Mouse (Mus musculus) spleen, adult 12 weeks (tissue): ENCODE results near the gene Vmn2r8.
"Not testable (repeated sequence)": the region's sequence is repeated elsewhere in the genome, so short reads cannot be mapped to it uniquely, and the experiment has no call there.

ENCODE experiments used
- DNase-seq: peaks from one replicate; pipeline ENCODE4 v3.0.0; 2022; ENCODE audit warnings: low spot score

Gene Vmn2r8

DNA sequence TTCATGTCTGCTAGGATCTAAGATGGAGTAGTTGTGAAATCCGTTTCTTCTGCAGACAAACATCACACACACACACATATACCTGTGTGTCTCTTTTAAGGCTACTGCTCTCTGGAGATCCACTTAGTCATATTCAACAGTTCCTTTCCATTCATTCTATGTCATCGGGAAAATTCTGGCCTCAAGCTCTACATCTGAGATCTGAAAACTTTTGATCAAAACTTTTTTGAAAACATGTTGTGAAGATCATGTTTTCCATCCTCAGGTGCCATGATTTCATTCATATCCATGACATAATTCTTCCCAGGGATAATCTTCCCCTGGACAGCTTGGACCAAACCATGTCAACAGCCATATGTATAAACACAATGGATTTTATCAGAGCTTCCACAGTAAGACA is at the start of gene Vmn2r8:
Vmn2r8 (minus strand) TSS at position 101 of the 400 bp plus-strand sequence.
- not testable (repeated sequence) for DNase-seq

DNA sequence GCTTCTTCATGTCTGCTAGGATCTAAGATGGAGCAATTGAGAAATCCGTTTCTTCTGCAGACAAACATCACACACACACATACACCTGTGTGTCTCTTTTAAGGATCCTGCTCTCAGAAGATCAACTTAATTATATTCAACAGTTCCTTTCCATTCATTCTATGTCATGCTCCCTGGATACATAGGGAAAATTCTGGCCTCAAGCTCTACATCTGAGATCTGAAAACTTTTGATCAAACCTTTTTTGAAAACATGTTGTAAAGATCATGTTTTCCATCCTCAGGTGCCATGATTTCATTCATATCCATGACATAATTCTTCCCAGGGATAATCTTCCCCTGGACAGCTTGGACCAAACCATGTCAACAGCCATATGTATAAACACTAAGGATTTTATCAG is 43.9 kb upstream of the Vmn2r8 start, which contains the start of gene Vmn2r9:
Vmn2r9 (minus strand) TSS at position 101 of the 400 bp plus-strand sequence.
- not testable (repeated sequence) for DNase-seq

DNA sequence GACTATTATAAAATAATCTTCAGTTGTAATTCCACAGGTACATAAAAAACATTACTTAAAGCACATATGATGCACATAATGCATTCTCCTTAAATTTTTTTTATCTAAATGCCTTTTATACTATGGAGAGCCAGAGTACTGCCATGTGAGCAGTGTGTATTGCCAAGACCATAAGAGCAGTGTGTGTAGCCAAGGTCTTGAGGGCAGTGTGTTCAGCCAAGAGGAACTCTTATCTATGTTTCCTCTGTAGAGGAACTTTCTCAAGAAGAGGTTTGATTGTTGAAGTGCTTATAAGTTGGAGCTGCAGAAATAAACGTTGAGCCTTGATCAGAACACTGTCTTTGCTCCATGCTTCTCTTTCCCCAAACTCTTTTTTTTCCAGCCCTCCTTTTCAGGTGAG is 40.8 kb upstream of the Vmn2r8 start:
- no peak for DNase-seq

DNA sequence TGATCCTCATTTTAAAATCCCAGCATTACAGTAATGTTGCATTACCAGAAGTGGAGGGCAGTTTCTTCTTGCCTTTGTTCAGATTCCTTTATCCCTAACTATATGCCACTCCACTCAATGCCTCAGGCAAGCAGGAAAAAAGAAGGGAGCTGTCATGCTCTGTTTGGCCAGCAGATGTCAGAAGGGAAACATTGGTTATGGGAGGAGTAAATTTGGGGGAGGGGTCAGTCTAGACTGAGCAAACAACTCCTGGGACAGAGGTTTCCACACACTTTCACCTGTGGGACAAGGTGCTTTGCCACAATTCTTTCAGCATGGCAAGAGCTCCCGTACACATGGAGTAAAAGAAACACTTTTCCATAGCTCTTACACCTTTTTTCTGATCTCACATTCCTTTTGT is 27.5 kb upstream of the Vmn2r8 start:
- DNase-seq: no peak

DNA sequence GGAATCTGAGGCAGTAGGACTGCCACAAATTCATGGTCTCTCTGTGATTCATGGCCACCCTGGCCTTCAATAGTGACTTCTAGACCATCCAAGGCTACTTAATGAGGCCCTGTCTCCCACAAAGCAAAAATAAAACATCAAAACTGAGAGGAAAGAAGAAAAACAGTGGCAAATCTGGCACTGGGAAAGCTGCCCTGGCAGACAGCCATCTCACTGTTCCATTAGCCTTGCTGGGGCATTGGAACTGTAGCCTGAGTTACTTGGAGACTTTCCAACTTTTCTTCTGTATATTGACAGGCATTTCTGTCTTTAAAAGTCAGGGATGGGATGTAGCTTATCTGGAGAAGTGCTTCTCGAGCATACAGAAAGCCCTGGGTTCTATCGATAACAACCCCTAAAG is 14.6 kb upstream of the Vmn2r8 start:
- no peak for DNase-seq

DNA sequence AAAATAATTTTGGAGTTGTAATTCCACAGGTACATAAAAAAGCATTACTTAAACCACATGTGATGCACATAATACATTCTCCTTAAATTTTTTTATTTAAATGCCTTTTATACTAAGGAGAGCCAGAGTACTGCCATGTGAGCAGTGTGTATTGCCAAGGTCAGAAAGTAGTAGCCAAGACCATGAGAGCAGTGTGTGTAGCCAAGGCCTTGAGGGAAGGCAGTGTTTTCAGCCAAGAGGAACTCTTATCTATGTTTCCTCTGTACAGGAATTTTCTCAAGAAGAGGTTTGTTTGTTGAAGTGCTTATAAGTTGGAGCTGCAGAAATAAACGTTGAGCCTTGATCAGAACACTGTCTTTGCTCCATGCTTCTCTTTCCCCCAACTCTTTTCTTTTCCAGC is 5.0 kb downstream of the Vmn2r8 start:
- DNase-seq: no peak

DNA sequence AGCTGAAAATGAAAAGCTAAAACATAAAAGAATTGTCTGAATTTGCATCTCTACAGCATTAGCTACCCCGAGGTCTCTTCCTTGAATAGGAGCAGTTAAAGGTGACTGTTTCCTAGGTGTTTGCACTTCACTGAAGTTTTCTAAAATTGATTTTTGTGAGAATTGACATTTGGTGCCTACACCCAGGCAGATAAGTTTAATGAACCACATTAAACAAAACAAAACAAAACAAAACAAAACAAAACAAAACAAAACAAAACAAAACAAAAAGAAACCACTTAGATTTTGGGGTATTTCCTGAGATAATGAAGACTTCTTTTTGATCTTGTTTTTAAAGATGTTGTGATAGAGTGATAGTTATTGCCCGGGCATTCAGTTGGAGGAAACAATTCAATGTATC is 13.4 kb downstream of the Vmn2r8 start, which contains the start of gene Tmed11:
Tmed11 (minus strand) TSS at position 101 of the 400 bp plus-strand sequence.
- DNase-seq: not testable (repeated sequence)

DNA sequence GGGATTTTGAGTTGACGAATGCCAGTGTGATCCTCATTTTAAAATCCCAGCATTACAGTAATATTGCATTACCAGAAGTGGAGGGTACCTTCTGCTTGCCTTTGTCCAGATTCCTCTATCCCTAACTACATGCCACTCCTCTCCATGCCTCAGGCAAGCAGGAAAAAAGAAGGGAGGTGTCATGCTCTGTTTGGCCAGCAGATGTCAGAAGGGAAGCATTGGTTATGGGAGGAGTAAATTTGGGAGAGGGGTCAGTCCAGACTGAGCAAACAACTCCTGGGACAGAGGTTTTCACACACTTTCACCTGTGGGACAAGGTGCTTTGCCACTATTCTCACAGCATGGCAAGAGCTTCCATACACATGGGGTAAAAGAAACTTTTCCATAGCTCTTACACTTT is 18.3 kb downstream of the Vmn2r8 start:
- DNase-seq: not testable (repeated sequence)

DNA sequence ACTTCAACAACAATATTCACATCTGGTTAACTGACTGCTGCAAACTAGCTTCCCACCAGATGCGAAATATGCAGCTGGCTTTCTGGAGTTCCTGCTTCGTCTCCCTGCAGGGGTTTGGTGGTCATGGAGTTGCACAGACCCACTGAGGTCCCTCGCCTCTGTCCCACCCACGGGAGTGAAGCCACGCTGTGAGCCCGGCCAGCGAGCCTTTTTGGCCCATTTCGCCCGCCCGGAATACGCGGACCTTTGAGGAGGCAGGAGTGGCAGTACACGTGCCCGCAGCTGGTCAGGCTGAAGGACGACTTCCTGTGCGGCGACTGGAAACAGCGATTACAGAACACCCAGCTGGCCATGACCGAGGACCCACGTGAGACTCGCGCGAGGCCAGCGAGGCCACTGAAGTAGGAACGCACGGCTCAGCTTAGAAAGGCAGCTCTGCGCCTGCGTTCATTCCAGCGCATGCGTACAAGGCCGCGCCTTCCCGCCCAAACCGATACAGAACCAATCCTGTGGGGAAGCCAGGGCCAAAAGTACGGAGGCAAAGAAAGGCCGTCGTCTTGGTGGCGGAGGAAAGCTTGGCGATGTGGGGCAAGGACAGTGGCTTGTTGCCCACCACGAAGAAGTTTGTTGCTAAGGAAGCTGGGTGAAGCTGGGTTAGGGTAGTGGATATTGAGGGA is 33.9 kb downstream of the Vmn2r8 start, which contains the start of gene Rnf212:
Rnf212 (minus strand) TSS at position 353 of the 677 bp plus-strand sequence.
- no peak for DNase-seq

DNA sequence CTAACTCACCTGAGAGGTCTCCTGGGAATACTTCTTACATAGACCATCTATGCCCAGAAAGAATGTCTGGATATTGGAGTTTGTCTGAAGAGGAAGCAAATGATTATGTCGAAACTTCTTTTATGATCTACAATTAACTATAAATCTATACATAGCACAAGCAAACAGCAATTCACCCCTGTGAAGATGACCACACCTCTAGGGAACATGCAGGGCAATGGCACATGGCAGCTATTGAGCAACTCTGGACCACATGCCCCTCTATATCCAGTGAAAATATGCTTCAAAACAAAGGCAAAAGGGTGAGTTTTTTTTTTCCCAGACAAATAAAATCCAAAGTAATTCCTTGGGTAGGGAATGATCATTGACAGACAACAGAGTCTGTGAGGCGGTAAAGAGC is 48.6 kb downstream of the Vmn2r8 start:
- DNase-seq: no peak

DNA sequence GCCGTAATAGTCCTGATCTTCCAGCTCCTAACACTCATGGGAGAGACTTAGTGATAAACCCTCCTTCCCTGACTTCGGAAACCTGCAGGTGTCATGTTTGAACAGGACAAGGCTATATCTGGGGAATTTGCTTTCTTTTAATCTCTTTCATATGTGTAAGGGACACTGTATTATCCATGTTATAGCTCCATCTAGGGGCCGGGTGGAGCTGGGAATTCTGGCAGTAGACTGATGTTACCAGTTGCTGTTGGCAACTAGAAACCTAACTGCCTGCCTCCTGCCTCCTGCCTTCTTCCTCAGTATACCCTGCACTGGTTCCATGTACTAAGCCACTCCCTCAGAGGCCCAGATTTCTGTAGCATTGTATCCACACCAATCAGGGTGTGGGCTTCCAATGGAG is 50.3 kb downstream of the Vmn2r8 start:
- DNase-seq: no peak

DNA sequence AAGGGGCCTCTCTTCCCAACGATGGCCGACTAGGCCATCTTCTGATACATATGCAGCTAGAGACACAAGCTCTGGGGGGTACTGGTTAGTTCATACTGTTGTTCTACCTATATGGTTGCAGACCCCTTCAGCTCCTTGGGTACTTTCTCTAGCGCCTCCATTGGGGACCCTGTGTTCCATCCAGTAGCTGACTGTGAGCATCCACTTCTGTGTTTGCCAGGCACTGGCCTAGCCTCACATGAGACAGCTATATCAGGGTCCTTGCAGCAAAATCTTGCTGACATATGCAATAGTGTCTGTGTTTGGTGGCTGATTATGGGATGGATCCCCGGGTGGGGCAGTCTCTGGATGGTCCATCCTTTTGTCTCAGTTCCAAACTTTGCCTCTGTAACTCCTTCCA is 57.4 kb downstream of the Vmn2r8 start:
- DNase-seq: not testable (repeated sequence)

DNA sequence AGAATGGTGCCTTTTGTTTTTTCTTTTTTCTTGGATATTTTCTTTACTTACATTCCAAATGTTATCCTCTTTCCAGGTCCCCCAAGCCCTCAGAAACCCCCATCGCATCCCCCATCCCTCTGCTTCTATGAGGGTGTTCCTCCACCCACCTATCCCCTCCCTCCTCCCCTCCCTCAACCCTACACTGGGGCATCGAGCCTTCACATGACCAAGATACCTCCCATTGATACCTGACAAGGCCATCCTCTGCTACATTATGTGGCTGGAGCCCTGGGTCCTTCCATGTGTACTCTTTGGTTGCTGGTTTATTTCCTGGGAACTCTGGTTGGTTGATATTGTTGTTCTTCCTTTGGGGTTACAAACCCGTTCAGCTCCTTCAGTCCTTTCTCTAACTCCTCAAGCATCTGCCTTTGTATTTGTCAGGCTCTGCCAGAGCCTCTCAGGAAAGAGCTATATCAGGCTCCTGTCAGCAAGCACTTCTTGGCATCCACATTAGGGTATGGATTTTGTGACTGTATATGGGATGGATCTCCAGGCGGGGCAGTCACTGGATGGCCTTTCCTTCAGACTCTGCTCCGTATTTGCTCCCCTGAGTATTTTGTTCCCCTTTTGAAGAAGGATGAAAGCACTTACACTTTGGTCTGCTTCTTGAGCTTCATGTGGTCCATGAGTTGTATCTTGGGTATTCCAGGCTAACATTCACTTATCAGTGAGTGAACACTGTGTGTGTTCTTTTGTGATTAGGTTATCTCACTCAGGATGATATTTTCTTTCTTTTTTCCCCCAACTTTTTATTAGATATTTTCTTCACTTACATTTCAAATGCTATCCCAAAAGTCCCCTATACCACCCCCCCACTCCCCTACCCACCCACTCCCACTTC is 58.1 kb downstream of the Vmn2r8 start:
- peak; percentile 21 for DNase-seq

DNA sequence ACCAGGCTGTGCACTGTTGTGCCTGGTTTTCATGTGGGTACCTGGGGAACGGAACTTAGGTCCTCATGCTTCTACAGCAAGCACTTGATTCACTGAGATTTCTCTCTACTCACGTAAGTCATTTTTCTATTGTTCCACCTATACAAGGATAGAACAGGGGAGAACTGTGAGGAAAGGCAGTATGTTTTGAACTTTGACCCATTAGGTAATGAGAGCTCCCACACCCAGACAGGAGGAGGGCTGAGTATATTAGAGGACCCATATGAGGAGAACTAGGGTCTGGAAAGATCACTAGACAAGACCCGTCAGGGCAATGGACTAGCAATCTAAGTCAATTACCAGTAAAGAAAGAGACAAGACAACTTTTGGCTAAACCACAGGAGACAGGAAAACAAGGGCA is 64.0 kb downstream of the Vmn2r8 start:
- no peak for DNase-seq

DNA sequence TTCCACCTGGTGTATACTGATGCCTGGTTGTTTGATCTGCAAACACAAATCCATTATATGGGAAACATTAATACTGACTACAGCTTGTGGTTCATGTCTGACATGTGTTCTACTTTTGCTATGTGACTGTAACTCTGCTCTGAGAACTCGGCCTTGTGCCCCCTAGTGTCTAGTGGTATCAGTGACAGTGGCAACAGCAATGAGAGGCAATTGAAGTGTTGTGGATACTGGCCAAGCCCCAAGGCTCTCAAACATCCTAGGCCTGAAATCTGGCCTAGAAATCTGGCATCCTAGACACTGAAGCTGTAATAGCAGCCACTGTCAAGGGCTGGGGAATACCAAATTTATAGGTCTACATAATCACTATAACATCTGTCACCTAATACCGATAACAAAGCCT is 64.8 kb downstream of the Vmn2r8 start:
- peak; percentile 29 for DNase-seq

DNA sequence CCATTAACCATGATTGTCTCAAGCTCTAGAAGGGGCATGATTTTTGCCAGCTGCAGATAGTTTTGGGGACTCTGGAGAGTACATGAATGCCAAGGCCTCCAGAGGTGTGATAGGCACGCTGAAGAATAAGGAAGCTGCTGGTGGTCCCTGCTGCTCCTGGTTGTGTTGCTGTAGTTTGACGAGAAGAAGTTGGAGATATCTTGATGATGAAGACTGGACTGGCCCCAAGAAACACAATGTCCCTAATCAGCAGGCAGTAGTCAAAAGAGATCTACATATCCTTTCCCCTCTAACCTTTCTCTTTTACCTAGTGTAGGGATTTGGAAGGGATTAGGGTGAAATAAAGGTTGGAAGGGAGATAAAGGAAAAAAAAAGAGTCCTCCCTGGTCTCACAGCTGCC is 66.1 kb downstream of the Vmn2r8 start:
- DNase-seq: no peak

DNA sequence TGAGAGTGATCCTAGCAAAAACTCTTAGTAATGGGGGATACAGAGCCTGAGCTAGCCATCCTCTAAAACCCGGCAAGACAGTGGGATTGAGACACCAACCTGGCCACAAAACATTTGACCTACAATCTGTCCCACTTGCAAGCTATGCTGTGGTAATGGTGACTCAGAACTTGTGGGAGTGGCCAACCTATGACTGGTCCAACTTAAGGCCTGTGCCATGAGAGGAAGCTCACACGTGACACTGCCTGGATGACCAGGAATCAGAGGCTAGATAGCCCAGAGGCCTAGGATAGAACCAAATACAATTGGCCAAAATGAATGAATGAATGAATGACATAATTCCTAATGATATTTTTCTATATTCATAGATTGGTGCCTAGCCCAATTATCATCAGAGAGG is 66.8 kb downstream of the Vmn2r8 start:
- no peak for DNase-seq
